In genomic region chr5:65697486-65697835, GRCm38 (mm10) we compare ENCODE assay signal across 8 mouse cellular contexts. TPM values are rescaled to one million over a fixed set of nuclear protein-coding genes. Genes with fewer than 3 reads are reported as not detected.
A peak's percentile ranks its signal among the peaks of the same experiment; 100 is the strongest.
DNase-seq lines count a peak whose midpoint lies in the region; ATAC-seq and TF ChIP-seq lines count a peak whose summit lies in the region.

No protein-coding gene starts in this region.

- DNase-seq in heart, adult 11 months = peak; percentile 97
- DNase-seq in heart, postnatal 14 days = no peak
- no peak for DNase-seq in embryonic facial prominence, embryonic 14.5 days (ENCODE audit: low spot score)
- DNase-seq in hindbrain, embryonic 10.5 days (ENCODE audit: low spot score) = no peak
- DNase-seq in lung, postnatal 0 days (ENCODE audit: low spot score) = no peak
- DNase-seq in spleen, postnatal 14 days (ENCODE audit: low spot score in 2 of 2) = peak; percentile 37 to 51
- DNase-seq in cerebellum, postnatal 25 days = no peak

- no peaks in the 10 kb centered on the region for H3K27me3 ChIP-seq in C2C12 (ENCODE audit: control insufficient read depth, insufficient read depth, insufficient read length)
- no peaks in the 10 kb centered on the region for H3K27me3 ChIP-seq in embryonic facial prominence, embryonic 14.5 days (replicated peaks; ENCODE audit: control insufficient read depth, insufficient read depth, low read length)
- no peaks in the 10 kb centered on the region for H3K27me3 ChIP-seq in hindbrain, embryonic 10.5 days (ENCODE audit: insufficient read depth, poor library complexity, severe bottlenecking)
- H3K27me3 ChIP-seq in lung, postnatal 0 days (replicated peaks; ENCODE audit: insufficient read depth, low read length) = no peaks in the 10 kb centered on the region

- TF ChIP-seq EP300 in lung, postnatal 0 days (IDR thresholded peaks at IDR 0.05) = no peak

- H3ac ChIP-seq in C2C12 (ENCODE audit: control insufficient read depth, insufficient read length, low read depth) = peak overlapping the region; percentile 97

- no peaks in the 10 kb centered on the region for H3K9me3 ChIP-seq in embryonic facial prominence, embryonic 14.5 days (ENCODE audit: control insufficient read depth, low read length)
- no peaks in the 10 kb centered on the region for H3K9me3 ChIP-seq in hindbrain, embryonic 10.5 days
- H3K9me3 ChIP-seq in lung, postnatal 0 days (ENCODE audit: low read length) = no peaks in the 10 kb centered on the region

- 0% methylated on average over 22 of the region's 49 CpGs for WGBS in embryonic facial prominence, embryonic 14.5 days
- WGBS in hindbrain, embryonic 10.5 days = under 1% methylated on average over 49 of the region's 49 CpGs
- WGBS in lung, postnatal 0 days = under 1% methylated on average over 43 of the region's 49 CpGs

- H3K9ac ChIP-seq in embryonic facial prominence, embryonic 14.5 days (ENCODE audit: low read depth, low read length) = peak overlapping the region; percentile 99
- peak overlapping the region; percentile 89 for H3K9ac ChIP-seq in lung, postnatal 0 days (replicated peaks; ENCODE audit: low read depth)

- intact Hi-C loops in heart, postnatal 14 days (cut with DNase I) = loop anchor here (2.0 to 5.0 kb wide), 4 partner anchors 60 to 297 kb away; partner anchors contain the start of genes Gm43552, Smim14 and Ube2k

- H3K79me2 ChIP-seq in C2C12 (ENCODE audit: control insufficient read depth, insufficient read depth) = peaks cover 49% of the 10 kb centered on the region

- H3K36me3 ChIP-seq in C2C12 (ENCODE audit: control insufficient read depth, insufficient read depth) = peaks cover 34% of the 10 kb centered on the region
- peaks cover 25% of the 10 kb centered on the region for H3K36me3 ChIP-seq in embryonic facial prominence, embryonic 14.5 days (ENCODE audit: control insufficient read depth, insufficient read depth, low read length)
- H3K36me3 ChIP-seq in hindbrain, embryonic 10.5 days = peaks cover 27% of the 10 kb centered on the region
- no peaks in the 10 kb centered on the region for H3K36me3 ChIP-seq in lung, postnatal 0 days (ENCODE audit: insufficient read depth, low read length)

- H3K79me3 ChIP-seq in C2C12 (ENCODE audit: low read depth) = peaks cover 44% of the 10 kb centered on the region

- H3K4me1 ChIP-seq in embryonic facial prominence, embryonic 14.5 days (ENCODE audit: control insufficient read depth, insufficient read depth, low read length) = peaks cover 8% of the 10 kb centered on the region; the same call in 1 of the 2 replicates
- H3K4me1 ChIP-seq in hindbrain, embryonic 10.5 days (replicated peaks) = peaks cover 24% of the 10 kb centered on the region
- H3K4me1 ChIP-seq in lung, postnatal 0 days (ENCODE audit: insufficient read depth, low read depth, low read length) = peaks cover 6% of the 10 kb centered on the region; the same call in 1 of the 2 replicates

- peak overlapping the region; percentile 97 for H3K27ac ChIP-seq in embryonic facial prominence, embryonic 14.5 days (replicated peaks; ENCODE audit: low read depth, low read length)
- H3K27ac ChIP-seq in hindbrain, embryonic 10.5 days = peak overlapping the region; percentile 99
- H3K27ac ChIP-seq in lung, postnatal 0 days (ENCODE audit: low read length) = peak overlapping the region; percentile 97

- peak overlapping the region; percentile 72 for H3K4me2 ChIP-seq in embryonic facial prominence, embryonic 14.5 days (ENCODE audit: low read depth, low read length)
- H3K4me2 ChIP-seq in lung, postnatal 0 days (replicated peaks; ENCODE audit: low read depth, low read length) = peak overlapping the region; percentile 96

- peak; percentile 65 for ATAC-seq in embryonic facial prominence, embryonic 14.5 days (ENCODE audit: low read depth)
- ATAC-seq in lung, postnatal 0 days = peak; percentile 43

- H3K4me3 ChIP-seq in C2C12 (ENCODE audit: insufficient read depth, poor library complexity, severe bottlenecking) = peak overlapping the region; percentile 83
- H3K4me3 ChIP-seq in embryonic facial prominence, embryonic 14.5 days (ENCODE audit: low read depth, low read length) = peak overlapping the region; percentile 96
- peak overlapping the region; percentile 97 for H3K4me3 ChIP-seq in hindbrain, embryonic 10.5 days
- H3K4me3 ChIP-seq in lung, postnatal 0 days (ENCODE audit: low read depth, low read length) = peak overlapping the region; percentile 94

- TF ChIP-seq CTCF in C2C12 (IDR thresholded peaks at IDR 0.05; ENCODE audit: control insufficient read depth, insufficient read depth, insufficient read length) = no peak
- no peak for TF ChIP-seq CTCF in lung, postnatal 0 days (IDR thresholded peaks at IDR 0.05)

TF ChIP-seq in C2C12, 6 proteins besides CTCF, POLR2A, EP300 and RAD21:
- TF ChIP-seq FOSL1 (IDR thresholded peaks at IDR 0.05; ENCODE audit: insufficient read depth, low read length, poor library complexity, severe bottlenecking) (no peak), CEBPB (IDR thresholded peaks at IDR 0.05; ENCODE audit: low read depth) (no peak), MYOG (IDR thresholded peaks at IDR 0.05; ENCODE audit: control insufficient read depth, extremely low read depth, insufficient read length) (no peak), MAX (IDR thresholded peaks at IDR 0.05) (no peak), USF1 (IDR thresholded peaks at IDR 0.05; ENCODE audit: low read depth) (no peak), MYOD1 (IDR thresholded peaks at IDR 0.05; ENCODE audit: control insufficient read depth, insufficient read length, low read depth) (no peak)

RNA-seq across cellular contexts. Expression of gene Pds5a, which starts 0.6 kb away (rescaled TPM):
- 10 to 100 TPM; 59.8 to 67.0 TPM for total RNA-seq in heart, postnatal 14 days (2021)
- 20.3 TPM for polyA plus RNA-seq in C2C12 (2012; fragmentation: generic; extraction: Trizol)
- 69.3 and 75.4 TPM in 2 replicates for polyA plus RNA-seq in embryonic facial prominence, embryonic 14.5 days (2014; fragmentation: Nextera tagmentation; extraction: Ambion mirVana)
- 78.0 and 98.1 TPM in 2 replicates for polyA plus RNA-seq in hindbrain, embryonic 10.5 days (2016; fragmentation: Nextera tagmentation; extraction: Ambion mirVana)
- polyA plus RNA-seq in lung, postnatal 0 days (2015; fragmentation: Nextera tagmentation; extraction: Ambion mirVana) = 19.8 and 24.7 TPM in 2 replicates

Comparison
In these comparisons a context has a peak if more than half of its experiments do, and no peak if none do; other contexts are left out.
1. DNase-seq: peak in heart, adult 11 months (single experiment) and spleen, postnatal 14 days (2 of 2); none in heart, postnatal 14 days (0 of 2), embryonic facial prominence, embryonic 14.5 days (single experiment), hindbrain, embryonic 10.5 days (single experiment), lung, postnatal 0 days (single experiment) and cerebellum, postnatal 25 days (0 of 2).
2. Peak in every context shown above with its lines, with median percentiles within 50 percentile points of each other: H3K4me3 ChIP-seq and H3K27ac ChIP-seq.